Mouse (Mus musculus) C2C12 (cell line): ENCODE data around the gene Mcoln2.

Source experiments
- CEBPB ChIP-seq: IDR thresholded peaks from one replicate; pipeline ENCODE4 v1.6.1; 2011; ENCODE audit warnings: low read depth, mild to moderate bottlenecking, control low read depth, moderate library complexity
- CTCF ChIP-seq: IDR thresholded peaks from one replicate; pipeline ENCODE4 v1.5.1; 2011; ENCODE audit not compliant: control insufficient read depth, insufficient read depth, insufficient read length
- MAX ChIP-seq: IDR thresholded peaks from one replicate; pipeline ENCODE4 v1.6.1; 2011; ENCODE audit warnings: mild to moderate bottlenecking, control low read depth
- MYOD1 ChIP-seq: IDR thresholded peaks from one replicate; pipeline ENCODE4 v1.6.1; 2011; ENCODE audit warnings: low read depth; ENCODE audit not compliant: control insufficient read depth, insufficient read length
- MYOG ChIP-seq: IDR thresholded peaks from one replicate; pipeline ENCODE4 v1.6.1; 2011; ENCODE audit not compliant: control insufficient read depth, insufficient read length; ENCODE audit errors: extremely low read depth

- TF ChIP-seq CTCF: no peak
- no peak for TF ChIP-seq MAX
- TF ChIP-seq CEBPB: no peak
- no peak for TF ChIP-seq MYOD1
- no peak for TF ChIP-seq MYOG
These were observed 39.3 kb upstream of the Mcoln2 start for GRCm38 (mm10) chr3:146110358-146110757.
